Mouse (Mus musculus) heart, embryonic 14.5 days (tissue): Measurements from ENCODE around the gene Slc23a2. TPM values are rescaled to one million over a fixed set of nuclear protein-coding genes. Genes with fewer than 3 reads are reported as not detected.
A peak's percentile ranks its signal among the peaks of the same experiment; 100 is the strongest.

Source experiments
- ATAC-seq: fragments of 200-750 bp; cut with Nextera tagmentation; 2 replicates; pipeline ENCODE4 v1.8.0; 2017; ENCODE audit warnings: low read depth, moderate TSS enrichment; ENCODE audit not compliant: insufficient number of reproducible peaks, insufficient read depth, low FRiP score
- H3K27ac ChIP-seq, 2 experiments: fragments of 200-500 bp in 1 of 2; fragments of 300-500 bp in 1 of 2; sonication (generic) in 1 of 2; replicated peaks in 1 of 2; 2 replicates each; pipeline ENCODE4 v1.5.1; 2012 to 2014; ENCODE audit warnings: low read depth in 2 of 2, low read length in 2 of 2, control low read depth in 1 of 2, mild to moderate bottlenecking in 1 of 2, mixed read lengths in 1 of 2; ENCODE audit not compliant: control insufficient read depth in 1 of 2, insufficient read depth in 1 of 2
- H3K27me3 ChIP-seq: fragments of 300-500 bp; sonication (generic); 2 replicates; pipeline ENCODE4 v1.6.1; 2014; ENCODE audit warnings: mild to moderate bottlenecking, low read length, control low read depth; ENCODE audit not compliant: control insufficient read depth, insufficient read depth
- H3K36me3 ChIP-seq: fragments of 300-500 bp; sonication (generic); 2 replicates; pipeline ENCODE4 v1.6.1; 2014; ENCODE audit warnings: mild to moderate bottlenecking, control low read depth, low read length, mixed read lengths; ENCODE audit not compliant: control insufficient read depth, insufficient read depth
- H3K4me1 ChIP-seq, 2 experiments: fragments of 200-500 bp in 1 of 2; fragments of 300-500 bp in 1 of 2; sonication (generic) in 1 of 2; 2 replicates each; pipeline ENCODE4 v1.6.1; 2012 to 2014; ENCODE audit warnings: low read length in 2 of 2, control low read depth in 1 of 2, mixed read lengths in 1 of 2; ENCODE audit not compliant: control insufficient read depth in 2 of 2, insufficient read depth in 2 of 2
- H3K4me2 ChIP-seq: fragments of 300-500 bp; sonication (generic); 2 replicates; pipeline ENCODE4 v1.6.1; 2014; ENCODE audit warnings: mild to moderate bottlenecking, low read length
- H3K4me3 ChIP-seq, 2 experiments: fragments of 200-500 bp in 1 of 2; fragments of 300-500 bp in 1 of 2; sonication (generic) in 1 of 2; 2 replicates each; pipeline ENCODE4 v1.5.1; 2012 to 2014; ENCODE audit warnings: low read length in 2 of 2, mild to moderate bottlenecking in 2 of 2, control low read depth in 1 of 2, low read depth in 1 of 2, moderate library complexity in 1 of 2; ENCODE audit not compliant: control insufficient read depth in 1 of 2, insufficient read depth in 1 of 2
- H3K9ac ChIP-seq: fragments of 300-500 bp; sonication (generic); 2 replicates; pipeline ENCODE4 v1.6.1; 2014; ENCODE audit warnings: mild to moderate bottlenecking, low read length
- H3K9me3 ChIP-seq: fragments of 300-500 bp; sonication (generic); 2 replicates; pipeline ENCODE4 v1.6.1; 2016; ENCODE audit warnings: low read length, control low read depth; ENCODE audit not compliant: control insufficient read depth
- WGBS: fragments of 180-500 bp; shearing (Covaris S2); extraction: QIAGEN DNeasy Blood & Tissue Kit; methylation state at CpG from one replicate; pipeline ENCODE4 v1.1.7; 2014; 5-methylcytosine and 5-hydroxymethylcytosine counted together
- polyA plus RNA-seq: library from polyadenylated mRNA; unstranded; fragments of >200 nt; fragmentation: Nextera tagmentation; extraction: Ambion mirVana; gene quantifications from 2 replicates; pipeline ENCODE4 v1.2.1, GENCODE M21; 2014

The Slc23a2 gene
- polyA plus RNA-seq, 1 experiment from 2014 or later, result 10.9 TPM

GRCm38 (mm10) chr2:132035470-132035835 is 109.5 kb downstream of the Slc23a2 start:
- H3K27ac ChIP-seq, result no peak overlapping the region
- 71% methylated on average over 11 of the region's 11 CpGs for WGBS

GRCm38 (mm10) chr2:132034590-132035469 is 110.1 kb downstream of the Slc23a2 start:
- Histone ChIP-seq H3K4me2 (no peak overlapping the region), H3K4me1 (peaks cover 4 to 6% of the 10 kb centered on the region in 2 experiments; a peak in 2 of 4 replicates), H3K9ac (no peak overlapping the region), H3K27me3 (no peaks in the 10 kb centered on the region; the same call in 1 of the 2 replicates), H3K4me3 (no peak overlapping the region), H3K9me3 (no peaks in the 10 kb centered on the region), H3K36me3 (no peaks in the 10 kb centered on the region), H3K27ac (no peak overlapping the region; a peak in 1 of 4 replicates)
- WGBS, result 67% methylated on average over 4 of the region's 4 CpGs
- ATAC-seq, result no peak

More at GRCm38 (mm10) chr2:132035470-132035835, 109.5 kb downstream of the Slc23a2 start:
- ATAC-seq, result no peak
- Histone ChIP-seq H3K9ac (no peak overlapping the region), H3K9me3 (no peaks in the 10 kb centered on the region), H3K4me2 (no peak overlapping the region), H3K4me1 (peaks cover 1 to 3% of the 10 kb centered on the region in 2 experiments; a peak in 3 of 4 replicates), H3K4me3 (no peak overlapping the region), H3K36me3 (no peaks in the 10 kb centered on the region), H3K27me3 (no peaks in the 10 kb centered on the region; the same call in 1 of the 2 replicates)

- Histone ChIP-seq H3K36me3 (no peaks in the 10 kb centered on the region), H3K4me1 (peaks cover 6 to 13% of the 10 kb centered on the region in 2 experiments; a peak in 2 of 4 replicates), H3K4me3 (no peak overlapping the region), H3K4me2 (no peak overlapping the region), H3K9me3 (no peaks in the 10 kb centered on the region), H3K27me3 (peaks cover 7% of the 10 kb centered on the region; the same call in 1 of the 2 replicates), H3K9ac (no peak overlapping the region), H3K27ac (no peak overlapping the region)
- WGBS, result 78% methylated on average over 11 of the region's 11 CpGs
- ATAC-seq, result no peak
Observed at GRCm38 (mm10) chr2:132031364-132032095, 113.4 kb downstream of the Slc23a2 start.

GRCm38 (mm10) chr2:132030418-132031363 is 114.2 kb downstream of the Slc23a2 start:
- Histone ChIP-seq H3K9ac (peak overlapping the region; percentile 75), H3K4me1 (peaks cover 6 to 13% of the 10 kb centered on the region in 2 experiments; a peak in 1 of 4 replicates), H3K4me3 (peak overlapping the region; percentile 57 to 65), H3K9me3 (no peaks in the 10 kb centered on the region), H3K4me2 (peak overlapping the region; percentile 98), H3K36me3 (no peaks in the 10 kb centered on the region), H3K27me3 (peaks cover 7% of the 10 kb centered on the region; the same call in 1 of the 2 replicates), H3K27ac (peak overlapping the region in 1 of 2 experiments; percentile 7; a peak in 1 of 4 replicates)
- 22% methylated on average over 23 of the region's 23 CpGs for WGBS
- ATAC-seq, result no peak

- H3K27ac ChIP-seq, result peak within 1 kb of the TSS in 1 of 2 experiments; percentile 56; a peak in 1 of 4 replicates
- peak within 1 kb of the TSS; percentile 98 for H3K4me2 ChIP-seq
- peak within 1 kb of the TSS; percentile 57 to 65 for H3K4me3 ChIP-seq
- no peaks in the 10 kb centered on the region for H3K36me3 ChIP-seq
- H3K9me3 ChIP-seq, result no peaks in the 10 kb centered on the region
- peak; percentile 86 for ATAC-seq
- peaks cover 6 to 13% of the 10 kb centered on the region in 2 experiments; a peak in 1 of 4 replicates for H3K4me1 ChIP-seq
- H3K9ac ChIP-seq, result peak within 1 kb of the TSS; percentile 75
- under 1% methylated on average over 41 of the region's 48 CpGs for WGBS
- H3K27me3 ChIP-seq, result peaks cover 7% of the 10 kb centered on the region; the same call in 1 of the 2 replicates
Observed at GRCm38 (mm10) chr2:132029646-132030417, 115.1 kb downstream of the Slc23a2 start, which contains the start of gene Rassf2. TSS of gene Rassf2 (minus strand) at chr2:132030258.

- no peak; the same call in 1 of the 2 replicates for ATAC-seq
- Histone ChIP-seq H3K9ac (peak overlapping the region; percentile 75), H3K27me3 (peaks cover 7% of the 10 kb centered on the region; the same call in 1 of the 2 replicates), H3K4me3 (peak overlapping the region; percentile 57 to 65), H3K4me2 (peak overlapping the region; percentile 98), H3K27ac (peak overlapping the region in 1 of 2 experiments; percentile 56; a peak in 1 of 4 replicates), H3K36me3 (no peaks in the 10 kb centered on the region), H3K9me3 (no peaks in the 10 kb centered on the region), H3K4me1 (peaks cover 6 to 13% of the 10 kb centered on the region in 2 experiments; a peak in 1 of 4 replicates)
- under 1% methylated on average over 36 of the region's 36 CpGs for WGBS
Observed at GRCm38 (mm10) chr2:132028894-132029605, 115.9 kb downstream of the Slc23a2 start.
